Mouse (Mus musculus) spleen, adult 2 months (tissue): ENCODE data around the gene Hoxb7.

Experiments used
- CTCF ChIP-seq: fragments of 200-500 bp; IDR thresholded peaks from 2 replicates; pipeline ENCODE4 v1.5.1; 2011; ENCODE audit warnings: mild to moderate bottlenecking, inconsistent platforms; ENCODE audit not compliant: insufficient read depth, insufficient read length, insufficient replicate concordance; ENCODE audit errors: extremely low read depth
- POLR2A ChIP-seq: fragments of 200-500 bp; IDR thresholded peaks from 2 replicates; pipeline ENCODE4 v1.6.1; 2011; ENCODE audit warnings: low read depth, low read length, inconsistent platforms

DNA sequence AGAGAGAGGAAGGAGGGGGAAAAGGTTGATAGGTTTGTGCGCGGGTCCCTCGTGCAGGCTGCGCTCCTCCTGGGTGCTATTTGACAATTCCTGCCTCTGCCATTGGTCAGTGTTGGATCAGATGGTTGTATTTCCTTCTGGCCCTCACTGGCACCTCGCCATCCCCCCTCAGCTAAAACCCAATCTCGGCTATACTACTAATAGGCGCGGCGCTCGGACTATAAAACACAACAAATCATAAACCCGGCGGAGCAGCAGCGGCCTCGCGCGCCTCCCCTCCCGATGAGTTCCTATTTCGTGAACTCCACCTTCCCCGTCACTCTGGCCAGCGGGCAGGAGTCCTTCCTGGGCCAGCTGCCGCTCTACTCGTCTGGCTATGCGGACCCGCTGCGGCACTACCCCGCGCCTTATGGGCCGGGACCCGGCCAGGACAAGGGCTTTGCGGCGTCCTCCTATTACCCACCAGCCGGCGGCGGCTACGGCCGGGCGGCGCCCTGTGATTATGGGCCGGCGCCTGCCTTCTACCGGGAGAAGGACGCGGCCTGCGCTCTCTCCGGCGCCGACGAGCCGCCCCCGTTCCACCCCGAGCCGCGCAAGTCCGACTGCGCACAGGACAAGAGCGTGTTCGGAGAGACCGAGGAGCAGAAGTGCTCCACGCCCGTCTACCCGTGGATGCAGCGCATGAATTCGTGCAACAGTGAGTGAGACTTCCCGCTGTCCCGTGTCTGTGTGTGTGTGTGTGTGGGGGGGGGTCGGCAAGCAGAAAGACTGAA is 12.7 kb downstream of the Hoxb7 start:
- TF ChIP-seq CTCF, result no peak
- no peak for TF ChIP-seq POLR2A
